Mouse (Mus musculus): ENCODE results near the gene Egr2. TPM values are rescaled to one million over a fixed set of nuclear protein-coding genes. Genes with fewer than 3 reads are reported as not detected.

Gene Egr2
- polyA plus RNA-seq, 1 experiment from 2014 or later = 0.73 TPM

DNA sequence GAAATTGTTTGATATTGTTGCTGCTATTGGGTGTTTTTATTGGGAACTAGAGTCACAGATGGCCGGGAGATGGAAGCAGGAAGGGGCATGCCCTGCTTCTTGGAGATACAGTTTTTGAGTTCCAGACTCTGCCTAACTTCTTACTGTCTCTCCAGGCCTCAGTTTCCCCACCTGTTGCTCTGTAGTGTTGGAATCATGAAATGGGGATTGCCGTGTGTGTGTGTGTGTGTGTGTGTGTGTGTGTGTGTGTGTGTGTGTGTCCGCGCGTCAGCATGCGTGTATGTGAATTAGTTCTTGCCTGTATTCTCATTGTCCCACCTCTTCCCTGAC is 4.1 kb downstream of the Egr2 start:
- H3K4me1 ChIP-seq (ENCODE audit: control insufficient read depth, insufficient read depth, low read length) = peaks cover 10% of the 10 kb centered on the region
- H3K4me3 ChIP-seq (ENCODE audit: low read depth, low read length) = no peak overlapping the region
- WGBS = 27% methylated on average over 6 of the region's 6 CpGs
- no peak overlapping the region for H3K9ac ChIP-seq (replicated peaks; ENCODE audit: low read length)
- H3K27ac ChIP-seq (replicated peaks; ENCODE audit: low read depth, low read length) = no peak overlapping the region
- ATAC-seq (replicated peaks; ENCODE audit: insufficient number of reproducible peaks, low FRiP score, low TSS enrichment, low read depth) (no peak), DNase-seq (ENCODE audit: low spot score) (no peak)
- no peak overlapping the region for H3K4me2 ChIP-seq (ENCODE audit: low read depth, low read length)
- H3K27me3 ChIP-seq (ENCODE audit: control insufficient read depth, insufficient read depth, low read length) = peaks cover 50% of the 10 kb centered on the region
- no peaks in the 10 kb centered on the region for H3K36me3 ChIP-seq (replicated peaks; ENCODE audit: control insufficient read depth, insufficient read depth, low read depth, low read length)
- H3K9me3 ChIP-seq (replicated peaks; ENCODE audit: control insufficient read depth, low read length) = no peaks in the 10 kb centered on the region

DNA sequence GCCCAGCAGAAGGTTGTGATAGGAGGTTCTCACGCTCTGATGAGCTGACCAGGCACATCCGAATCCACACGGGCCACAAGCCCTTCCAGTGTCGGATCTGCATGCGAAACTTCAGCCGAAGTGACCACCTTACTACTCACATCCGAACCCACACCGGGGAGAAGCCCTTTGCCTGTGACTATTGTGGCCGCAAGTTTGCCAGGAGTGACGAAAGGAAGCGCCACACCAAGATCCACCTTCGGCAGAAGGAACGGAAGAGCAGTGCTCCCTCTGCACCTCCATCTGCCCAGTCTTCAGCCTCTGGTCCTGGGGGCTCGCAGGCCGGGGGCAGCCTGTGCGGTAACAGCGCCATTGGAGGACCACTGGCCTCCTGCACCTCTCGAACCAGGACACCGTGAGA is 5.3 kb downstream of the Egr2 start:
- Histone ChIP-seq H3K9me3 (replicated peaks; ENCODE audit: control insufficient read depth, low read length) (no peaks in the 10 kb centered on the region), H3K9ac (replicated peaks; ENCODE audit: low read length) (no peak overlapping the region), H3K27ac (replicated peaks; ENCODE audit: low read depth, low read length) (no peak overlapping the region), H3K36me3 (replicated peaks; ENCODE audit: control insufficient read depth, insufficient read depth, low read depth, low read length) (no peaks in the 10 kb centered on the region), H3K27me3 (ENCODE audit: control insufficient read depth, insufficient read depth, low read length) (peaks cover 38% of the 10 kb centered on the region), H3K4me2 (ENCODE audit: low read depth, low read length) (peak overlapping the region; percentile 7; the same call in 1 of the 2 replicates), H3K4me3 (ENCODE audit: low read depth, low read length) (no peak overlapping the region), H3K4me1 (ENCODE audit: control insufficient read depth, insufficient read depth, low read length) (peaks cover 5% of the 10 kb centered on the region)
- ATAC-seq (replicated peaks; ENCODE audit: insufficient number of reproducible peaks, low FRiP score, low TSS enrichment, low read depth) (no peak), DNase-seq (ENCODE audit: low spot score) (no peak)
- 13% methylated on average over 19 of the region's 19 CpGs for WGBS

DNA sequence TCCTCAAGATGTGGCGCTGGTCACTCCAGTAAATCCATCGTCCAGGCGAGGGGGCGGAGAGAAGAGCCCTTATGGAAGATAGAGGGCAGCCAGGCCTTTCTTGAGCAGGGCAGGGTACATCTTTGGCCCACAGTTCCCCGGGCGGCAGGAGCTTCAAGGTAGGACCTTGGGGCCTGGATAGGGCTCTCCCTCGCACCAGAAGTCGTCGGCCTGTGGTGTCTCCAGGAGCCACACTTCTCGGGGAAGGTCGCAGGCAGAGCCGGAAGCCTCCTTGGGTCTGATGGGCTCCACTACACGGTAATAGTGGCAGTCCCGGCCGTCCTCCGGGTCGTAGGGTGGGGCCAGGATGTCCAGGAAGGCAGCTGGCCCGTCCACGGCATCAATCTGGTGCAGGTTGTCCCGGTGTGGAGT is 12.6 kb downstream of the Egr2 start:
- Histone ChIP-seq H3K27me3 (ENCODE audit: control insufficient read depth, insufficient read depth, low read length) (no peaks in the 10 kb centered on the region), H3K4me3 (ENCODE audit: low read depth, low read length) (peak overlapping the region; percentile 81), H3K9ac (replicated peaks; ENCODE audit: low read length) (peak overlapping the region; percentile 92), H3K4me1 (ENCODE audit: control insufficient read depth, insufficient read depth, low read length) (no peaks in the 10 kb centered on the region), H3K27ac (replicated peaks; ENCODE audit: low read depth, low read length) (0 out of 2 replicates have a peak overlapping the region, but pooled peaks have one; percentile 85), H3K4me2 (ENCODE audit: low read depth, low read length) (peak overlapping the region; percentile 91), H3K36me3 (replicated peaks; ENCODE audit: control insufficient read depth, insufficient read depth, low read depth, low read length) (no peaks in the 10 kb centered on the region), H3K9me3 (replicated peaks; ENCODE audit: control insufficient read depth, low read length) (no peaks in the 10 kb centered on the region)
- DNase-seq (ENCODE audit: low spot score) (peak; percentile 21), ATAC-seq (replicated peaks; ENCODE audit: insufficient number of reproducible peaks, low FRiP score, low TSS enrichment, low read depth) (0 out of 2 replicates have a peak, but pooled peaks have one; percentile 14)
- under 1% methylated on average over 20 of the region's 20 CpGs for WGBS

DNA sequence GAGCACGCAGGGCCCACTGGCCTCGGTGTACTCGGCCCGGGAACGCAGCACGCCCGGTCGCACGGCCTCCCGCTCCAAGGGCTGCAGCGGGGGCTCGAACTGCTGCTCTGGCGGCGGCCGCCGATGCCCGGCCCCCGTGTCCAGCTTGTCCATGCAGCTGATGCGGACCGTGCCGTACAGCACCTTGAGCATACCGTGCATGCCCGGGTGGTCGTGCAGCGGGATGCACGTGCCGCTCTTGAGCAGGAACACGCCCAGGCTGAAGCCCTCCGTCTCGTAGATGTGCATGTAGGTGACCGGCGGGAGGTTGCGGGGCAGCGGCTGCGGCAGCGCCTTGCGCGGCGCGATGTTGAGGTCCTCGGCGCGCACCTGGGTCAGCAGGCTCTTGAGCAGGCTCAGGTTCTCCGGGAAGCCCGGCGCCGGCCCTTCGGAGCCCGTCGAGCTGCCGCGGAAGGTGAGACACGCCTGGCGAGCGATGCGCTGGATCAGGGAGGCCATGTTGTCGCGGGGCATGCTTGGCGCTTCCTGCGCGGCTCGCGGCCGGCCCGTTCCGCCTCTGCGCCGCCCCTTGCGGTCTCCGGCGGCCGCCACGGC is 13.1 kb downstream of the Egr2 start:
- Histone ChIP-seq H3K36me3 (replicated peaks; ENCODE audit: control insufficient read depth, insufficient read depth, low read depth, low read length) (no peaks in the 10 kb centered on the region), H3K27me3 (ENCODE audit: control insufficient read depth, insufficient read depth, low read length) (no peaks in the 10 kb centered on the region), H3K4me1 (ENCODE audit: control insufficient read depth, insufficient read depth, low read length) (no peaks in the 10 kb centered on the region), H3K9ac (replicated peaks; ENCODE audit: low read length) (peak overlapping the region; percentile 92), H3K27ac (replicated peaks; ENCODE audit: low read depth, low read length) (peak overlapping the region; percentile 85), H3K4me3 (ENCODE audit: low read depth, low read length) (peak overlapping the region; percentile 81), H3K9me3 (replicated peaks; ENCODE audit: control insufficient read depth, low read length) (no peaks in the 10 kb centered on the region), H3K4me2 (ENCODE audit: low read depth, low read length) (peak overlapping the region; percentile 91)
- DNase-seq (ENCODE audit: low spot score) (peak; percentile 50), ATAC-seq (replicated peaks; ENCODE audit: insufficient number of reproducible peaks, low FRiP score, low TSS enrichment, low read depth) (peak; percentile 65)
- WGBS = 0% methylated on average over 66 of the region's 73 CpGs

DNA sequence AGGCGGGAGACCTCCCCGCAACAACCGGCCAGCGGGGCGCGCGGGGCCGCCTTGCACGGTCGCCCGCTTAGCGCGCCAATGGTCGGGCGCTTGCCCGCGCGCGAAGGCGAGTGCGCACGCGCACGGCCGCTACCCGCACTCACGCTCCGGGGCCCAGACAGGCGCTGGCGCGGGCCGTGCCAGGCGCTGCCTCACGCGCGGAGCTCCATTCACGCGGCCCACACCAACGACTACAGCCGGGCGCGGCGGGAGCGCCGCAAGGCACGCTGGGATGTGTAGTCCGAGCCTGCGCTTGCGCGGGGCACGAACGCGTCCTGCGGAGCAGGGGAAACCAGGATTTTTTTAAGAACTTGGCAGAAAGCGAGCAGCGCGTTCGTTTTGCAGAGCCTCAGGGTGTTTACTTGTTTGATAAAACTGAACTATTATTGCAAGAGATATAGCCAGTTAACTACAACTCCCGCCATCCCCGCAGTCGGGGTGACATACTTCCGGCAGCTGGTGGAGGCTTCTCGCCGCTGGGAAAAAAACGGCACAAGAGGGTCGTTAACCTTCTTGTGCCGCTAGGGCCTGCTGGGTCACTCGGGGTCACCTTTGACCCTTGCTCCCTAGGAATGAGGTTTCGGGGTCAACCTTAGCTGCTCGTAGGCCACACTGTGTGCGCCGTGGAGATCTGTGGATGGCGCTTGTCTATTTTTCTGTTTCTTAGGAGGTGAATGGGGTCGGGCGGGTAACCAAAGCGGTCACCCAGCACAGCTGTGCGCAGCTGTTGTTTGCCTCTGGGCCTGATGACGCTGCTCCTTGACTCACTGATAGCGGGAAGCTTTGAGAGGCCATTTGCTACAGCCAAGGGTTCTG is 13.8 kb downstream of the Egr2 start, which contains the start of gene Ado:
TSS of gene Ado (minus strand) at position 79 of the 855 bp plus-strand sequence.
- under 1% methylated on average over 79 of the region's 79 CpGs for WGBS
- Histone ChIP-seq H3K27me3 (ENCODE audit: control insufficient read depth, insufficient read depth, low read length) (no peaks in the 10 kb centered on the region), H3K27ac (replicated peaks; ENCODE audit: low read depth, low read length) (peak within 1 kb of the TSS; percentile 85), H3K9me3 (replicated peaks; ENCODE audit: control insufficient read depth, low read length) (no peaks in the 10 kb centered on the region), H3K4me3 (ENCODE audit: low read depth, low read length) (peak within 1 kb of the TSS; percentile 81), H3K4me1 (ENCODE audit: control insufficient read depth, insufficient read depth, low read length) (no peaks in the 10 kb centered on the region), H3K36me3 (replicated peaks; ENCODE audit: control insufficient read depth, insufficient read depth, low read depth, low read length) (no peaks in the 10 kb centered on the region), H3K4me2 (ENCODE audit: low read depth, low read length) (peak within 1 kb of the TSS; percentile 91), H3K9ac (replicated peaks; ENCODE audit: low read length) (peak within 1 kb of the TSS; percentile 92)
- DNase-seq (ENCODE audit: low spot score) = peak; percentile 90
- peak; percentile 95 for ATAC-seq (replicated peaks; ENCODE audit: insufficient number of reproducible peaks, low FRiP score, low TSS enrichment, low read depth)

DNA sequence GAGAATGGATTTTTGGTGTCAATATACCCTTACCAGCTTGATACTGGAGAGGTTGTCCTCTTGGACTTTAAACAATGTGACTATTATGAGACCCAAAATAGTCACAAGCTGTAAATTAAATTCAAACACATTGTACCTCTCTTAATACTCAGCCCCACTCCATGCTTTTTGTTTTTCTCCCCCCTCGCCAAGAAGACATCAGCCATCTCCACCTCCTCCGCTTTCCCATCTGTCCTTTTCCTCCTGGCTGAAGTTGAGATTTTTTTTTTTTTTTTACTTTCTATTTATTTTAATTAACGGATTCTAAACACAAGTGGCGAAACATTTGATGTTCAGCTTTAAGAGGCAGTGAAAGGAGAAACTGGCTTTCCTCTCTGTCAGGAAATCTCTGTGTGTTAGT is 22.8 kb downstream of the Egr2 start:
- WGBS = 83% methylated on average over 4 of the region's 4 CpGs
- no peak for ATAC-seq (replicated peaks; ENCODE audit: insufficient number of reproducible peaks, low FRiP score, low TSS enrichment, low read depth)

DNA sequence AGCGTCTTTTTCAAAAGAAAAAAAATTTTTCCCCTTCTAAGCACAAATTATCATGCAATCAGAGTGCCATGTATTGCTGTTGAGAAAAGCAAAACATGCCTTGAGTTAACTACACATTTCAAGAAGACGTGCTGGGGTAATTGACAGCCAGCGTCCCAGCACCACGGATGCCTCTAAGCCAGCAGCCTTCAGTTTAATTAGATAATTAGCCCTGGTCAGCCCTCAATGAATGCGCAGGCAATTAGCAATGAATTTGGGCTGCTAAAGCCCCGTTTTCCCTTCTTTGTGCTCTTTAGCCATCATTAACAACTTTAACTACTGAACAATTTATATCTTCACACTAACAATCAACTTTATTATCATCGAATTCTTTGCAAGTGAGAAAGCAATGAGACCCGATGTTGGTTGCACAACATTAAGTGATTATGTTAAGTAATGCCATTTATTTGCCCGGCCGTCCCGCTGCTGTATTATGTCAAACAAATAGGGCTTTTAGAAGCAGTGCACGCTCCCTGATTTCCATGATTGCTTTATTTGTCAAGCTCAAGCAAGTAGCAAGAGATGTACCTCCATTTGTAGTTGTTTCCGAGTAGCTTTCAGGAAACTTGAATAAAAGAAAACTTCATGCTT is 24.6 kb downstream of the Egr2 start:
- H3K27ac ChIP-seq (replicated peaks; ENCODE audit: low read depth, low read length) = no peak overlapping the region
- H3K9me3 ChIP-seq (replicated peaks; ENCODE audit: control insufficient read depth, low read length) = no peaks in the 10 kb centered on the region; the same call in 1 of the 2 replicates
- no peak overlapping the region for H3K4me3 ChIP-seq (ENCODE audit: low read depth, low read length)
- H3K4me1 ChIP-seq (ENCODE audit: control insufficient read depth, insufficient read depth, low read length) = no peaks in the 10 kb centered on the region
- no peaks in the 10 kb centered on the region for H3K27me3 ChIP-seq (ENCODE audit: control insufficient read depth, insufficient read depth, low read length)
- no peak overlapping the region for H3K4me2 ChIP-seq (ENCODE audit: low read depth, low read length)
- ATAC-seq (replicated peaks; ENCODE audit: insufficient number of reproducible peaks, low FRiP score, low TSS enrichment, low read depth) = no peak
- WGBS = 41% methylated on average over 13 of the region's 13 CpGs
- DNase-seq (ENCODE audit: low spot score) = peak; percentile 11
- H3K9ac ChIP-seq (replicated peaks; ENCODE audit: low read length) = no peak overlapping the region
- no peaks in the 10 kb centered on the region for H3K36me3 ChIP-seq (replicated peaks; ENCODE audit: control insufficient read depth, insufficient read depth, low read depth, low read length)

More for the DNA sequence above, 22.8 kb downstream of the Egr2 start:
- H3K4me1 ChIP-seq (ENCODE audit: control insufficient read depth, insufficient read depth, low read length) = no peaks in the 10 kb centered on the region
- no peaks in the 10 kb centered on the region for H3K36me3 ChIP-seq (replicated peaks; ENCODE audit: control insufficient read depth, insufficient read depth, low read depth, low read length)
- H3K27me3 ChIP-seq (ENCODE audit: control insufficient read depth, insufficient read depth, low read length) = no peaks in the 10 kb centered on the region
- no peak overlapping the region for H3K9ac ChIP-seq (replicated peaks; ENCODE audit: low read length)
- no peaks in the 10 kb centered on the region; the same call in 1 of the 2 replicates for H3K9me3 ChIP-seq (replicated peaks; ENCODE audit: control insufficient read depth, low read length)
- DNase-seq (ENCODE audit: low spot score) = no peak
- no peak overlapping the region for H3K4me3 ChIP-seq (ENCODE audit: low read depth, low read length)
- H3K27ac ChIP-seq (replicated peaks; ENCODE audit: low read depth, low read length) = no peak overlapping the region
- H3K4me2 ChIP-seq (ENCODE audit: low read depth, low read length) = no peak overlapping the region
